Mouse (Mus musculus): ENCODE data around the gene Grk5. TPM values are rescaled to one million over a fixed set of nuclear protein-coding genes. Genes with fewer than 3 reads are reported as not detected.

Gene Grk5
- polyA plus RNA-seq, 1 experiment = 1.3 TPM

GRCm38 (mm10) chr19:61017477-61018266 lies 128.1 kb downstream of the Grk5 start:
- no peaks in the 10 kb centered on the region for H3K36me3 ChIP-seq (ENCODE audit: control insufficient read depth, insufficient read depth, low read length, poor library complexity, severe bottlenecking)
- no peak overlapping the region for H3K4me3 ChIP-seq (ENCODE audit: low read depth, low read length)
- no peak overlapping the region for H3K27ac ChIP-seq (ENCODE audit: insufficient read depth, low read length)
- no peaks in the 10 kb centered on the region for H3K9me3 ChIP-seq (replicated peaks; ENCODE audit: control insufficient read depth, insufficient read depth, low read length, poor library complexity, severe bottlenecking)
- TF ChIP-seq CTCF (IDR thresholded peaks at IDR 0.05; ENCODE audit: low read depth, low read length) = no peak
- TF ChIP-seq EP300 (IDR thresholded peaks at IDR 0.05; ENCODE audit: insufficient read depth, low read depth, low read length) = no peak
- no peak for TF ChIP-seq POLR2A (IDR thresholded peaks at IDR 0.05; ENCODE audit: insufficient read depth, low read length)
- no peaks in the 10 kb centered on the region for H3K4me1 ChIP-seq (ENCODE audit: control insufficient read depth, insufficient read depth, low read length)
- no peak overlapping the region for H3K9ac ChIP-seq (ENCODE audit: low read depth, poor library complexity, severe bottlenecking)
- H3K27me3 ChIP-seq (ENCODE audit: control insufficient read depth, insufficient read depth, low read length, poor library complexity, severe bottlenecking) = no peaks in the 10 kb centered on the region

- no peaks in the 10 kb centered on the region for H3K27me3 ChIP-seq (ENCODE audit: control insufficient read depth, insufficient read depth, low read length, poor library complexity, severe bottlenecking)
- H3K4me1 ChIP-seq (ENCODE audit: control insufficient read depth, insufficient read depth, low read length) = no peaks in the 10 kb centered on the region
- TF ChIP-seq POLR2A (IDR thresholded peaks at IDR 0.05; ENCODE audit: insufficient read depth, low read length) = no peak
- no peak for TF ChIP-seq CTCF (IDR thresholded peaks at IDR 0.05; ENCODE audit: low read depth, low read length)
- TF ChIP-seq EP300 (IDR thresholded peaks at IDR 0.05; ENCODE audit: insufficient read depth, low read depth, low read length) = no peak
- H3K9me3 ChIP-seq (replicated peaks; ENCODE audit: control insufficient read depth, insufficient read depth, low read length, poor library complexity, severe bottlenecking) = no peaks in the 10 kb centered on the region
- H3K27ac ChIP-seq (ENCODE audit: insufficient read depth, low read length) = no peak overlapping the region
- H3K9ac ChIP-seq (ENCODE audit: low read depth, poor library complexity, severe bottlenecking) = no peak overlapping the region
- H3K4me3 ChIP-seq (ENCODE audit: low read depth, low read length) = no peak overlapping the region
- no peaks in the 10 kb centered on the region for H3K36me3 ChIP-seq (ENCODE audit: control insufficient read depth, insufficient read depth, low read length, poor library complexity, severe bottlenecking)
These were observed 132.0 kb downstream of the Grk5 start for GRCm38 (mm10) chr19:61021502-61021901.

- Histone ChIP-seq H3K4me1 (ENCODE audit: control insufficient read depth, insufficient read depth, low read length) (no peaks in the 10 kb centered on the region), H3K36me3 (ENCODE audit: control insufficient read depth, insufficient read depth, low read length, poor library complexity, severe bottlenecking) (no peaks in the 10 kb centered on the region), H3K27me3 (ENCODE audit: control insufficient read depth, insufficient read depth, low read length, poor library complexity, severe bottlenecking) (no peaks in the 10 kb centered on the region), H3K9ac (ENCODE audit: low read depth, poor library complexity, severe bottlenecking) (no peak overlapping the region), H3K9me3 (replicated peaks; ENCODE audit: control insufficient read depth, insufficient read depth, low read length, poor library complexity, severe bottlenecking) (no peaks in the 10 kb centered on the region), H3K4me3 (ENCODE audit: low read depth, low read length) (no peak overlapping the region), H3K27ac (ENCODE audit: insufficient read depth, low read length) (no peak overlapping the region)
- TF ChIP-seq EP300 (IDR thresholded peaks at IDR 0.05; ENCODE audit: insufficient read depth, low read depth, low read length) (no peak), POLR2A (IDR thresholded peaks at IDR 0.05; ENCODE audit: insufficient read depth, low read length) (no peak)
These were observed 132.5 kb downstream of the Grk5 start for GRCm38 (mm10) chr19:61021939-61022566.

GRCm38 (mm10) chr19:61031570-61031969 lies 142.0 kb downstream of the Grk5 start:
- Histone ChIP-seq H3K27ac (ENCODE audit: insufficient read depth, low read length) (no peak overlapping the region), H3K4me3 (ENCODE audit: low read depth, low read length) (no peak overlapping the region), H3K9me3 (replicated peaks; ENCODE audit: control insufficient read depth, insufficient read depth, low read length, poor library complexity, severe bottlenecking) (no peaks in the 10 kb centered on the region), H3K9ac (ENCODE audit: low read depth, poor library complexity, severe bottlenecking) (no peak overlapping the region), H3K4me1 (ENCODE audit: control insufficient read depth, insufficient read depth, low read length) (no peaks in the 10 kb centered on the region), H3K27me3 (ENCODE audit: control insufficient read depth, insufficient read depth, low read length, poor library complexity, severe bottlenecking) (no peaks in the 10 kb centered on the region), H3K36me3 (ENCODE audit: control insufficient read depth, insufficient read depth, low read length, poor library complexity, severe bottlenecking) (no peaks in the 10 kb centered on the region)
- TF ChIP-seq CTCF (IDR thresholded peaks at IDR 0.05; ENCODE audit: low read depth, low read length) (no peak), POLR2A (IDR thresholded peaks at IDR 0.05; ENCODE audit: insufficient read depth, low read length) (no peak), EP300 (IDR thresholded peaks at IDR 0.05; ENCODE audit: insufficient read depth, low read depth, low read length) (no peak)

GRCm38 (mm10) chr19:61039151-61039550 lies 149.6 kb downstream of the Grk5 start:
- Histone ChIP-seq H3K36me3 (ENCODE audit: control insufficient read depth, insufficient read depth, low read length, poor library complexity, severe bottlenecking) (no peaks in the 10 kb centered on the region), H3K27ac (ENCODE audit: insufficient read depth, low read length) (no peak overlapping the region), H3K4me3 (ENCODE audit: low read depth, low read length) (no peak overlapping the region), H3K9me3 (replicated peaks; ENCODE audit: control insufficient read depth, insufficient read depth, low read length, poor library complexity, severe bottlenecking) (no peaks in the 10 kb centered on the region), H3K9ac (ENCODE audit: low read depth, poor library complexity, severe bottlenecking) (no peak overlapping the region), H3K27me3 (ENCODE audit: control insufficient read depth, insufficient read depth, low read length, poor library complexity, severe bottlenecking) (no peaks in the 10 kb centered on the region), H3K4me1 (ENCODE audit: control insufficient read depth, insufficient read depth, low read length) (no peaks in the 10 kb centered on the region)
- TF ChIP-seq EP300 (IDR thresholded peaks at IDR 0.05; ENCODE audit: insufficient read depth, low read depth, low read length) (no peak), CTCF (IDR thresholded peaks at IDR 0.05; ENCODE audit: low read depth, low read length) (no peak)

GRCm38 (mm10) chr19:61048646-61049045 lies 159.1 kb downstream of the Grk5 start:
- no peaks in the 10 kb centered on the region for H3K27me3 ChIP-seq (ENCODE audit: control insufficient read depth, insufficient read depth, low read length, poor library complexity, severe bottlenecking)
- H3K27ac ChIP-seq (ENCODE audit: insufficient read depth, low read length) = no peak overlapping the region
- no peaks in the 10 kb centered on the region for H3K4me1 ChIP-seq (ENCODE audit: control insufficient read depth, insufficient read depth, low read length)
- no peaks in the 10 kb centered on the region for H3K9me3 ChIP-seq (replicated peaks; ENCODE audit: control insufficient read depth, insufficient read depth, low read length, poor library complexity, severe bottlenecking)
- no peak overlapping the region for H3K9ac ChIP-seq (ENCODE audit: low read depth, poor library complexity, severe bottlenecking)
- H3K4me3 ChIP-seq (ENCODE audit: low read depth, low read length) = no peak overlapping the region
- H3K36me3 ChIP-seq (ENCODE audit: control insufficient read depth, insufficient read depth, low read length, poor library complexity, severe bottlenecking) = no peaks in the 10 kb centered on the region
- no peak for TF ChIP-seq EP300 (IDR thresholded peaks at IDR 0.05; ENCODE audit: insufficient read depth, low read depth, low read length)
- no peak for TF ChIP-seq POLR2A (IDR thresholded peaks at IDR 0.05; ENCODE audit: insufficient read depth, low read length)
- no peak for TF ChIP-seq CTCF (IDR thresholded peaks at IDR 0.05; ENCODE audit: low read depth, low read length)
